Mouse (Mus musculus) ES-E14 (cell line): ENCODE results near the gene Pacsin3.

ENCODE experiments used
- CHD2 ChIP-seq: IDR thresholded peaks from 2 replicates; pipeline ENCODE4 v1.6.1; 2014; ENCODE audit warnings: mild to moderate bottlenecking, low read depth, low read length, inconsistent platforms
- HCFC1 ChIP-seq: IDR thresholded peaks from 2 replicates; pipeline ENCODE4 v1.6.1; 2012; ENCODE audit warnings: low read length, inconsistent platforms, borderline replicate concordance; ENCODE audit not compliant: insufficient read depth

GRCm38 (mm10) chr2:91252001-91252400 lies 3.8 kb upstream of the Pacsin3 start:
- TF ChIP-seq CHD2 (no peak), HCFC1 (no peak)
